Mouse (Mus musculus) erythroblast, embryonic 14.5 days (primary cell): ENCODE data around the gene Dst. TPM values are rescaled to one million over a fixed set of nuclear protein-coding genes. Genes with fewer than 3 reads are reported as not detected.

Experiments
- H3K27me3 ChIP-seq: 2 replicates; pipeline ENCODE4 v1.6.1; 2012; ENCODE audit warnings: inconsistent platforms; ENCODE audit not compliant: control insufficient read depth
- H3K36me3 ChIP-seq: 2 replicates; pipeline ENCODE4 v1.6.1; 2012; ENCODE audit warnings: mild to moderate bottlenecking, inconsistent platforms; ENCODE audit not compliant: control insufficient read depth
- H3K4me1 ChIP-seq: 2 replicates; pipeline ENCODE4 v1.6.1; 2012; ENCODE audit warnings: inconsistent platforms; ENCODE audit not compliant: control insufficient read depth
- H3K4me3 ChIP-seq: replicated peaks from 2 replicates; pipeline ENCODE3; 2012; ENCODE audit warnings: moderate library complexity, mild to moderate bottlenecking, inconsistent platforms
- H3K9me3 ChIP-seq: 2 replicates; pipeline ENCODE4 v1.6.1; 2012; ENCODE audit warnings: low read length, inconsistent platforms, mixed read lengths; ENCODE audit not compliant: control insufficient read depth
- GATA1 ChIP-seq: IDR thresholded peaks from 2 replicates; pipeline ENCODE4 v1.6.1; 2012; ENCODE audit warnings: low read length, inconsistent platforms, mixed read lengths
- TAL1 ChIP-seq: IDR thresholded peaks from 3 replicates; pipeline ENCODE4 v1.6.1; 2012; ENCODE audit warnings: low read length, inconsistent platforms, mixed read lengths
- polyA plus RNA-seq: library from polyadenylated mRNA; stranded (reverse); fragments of >175 nt; gene quantifications from 2 replicates; pipeline ENCODE4 v1.2.3, GENCODE M21; 2012

Gene Dst
- polyA plus RNA-seq, 1 experiment = 1.5 TPM

- no peaks in the 10 kb centered on the region for H3K36me3 ChIP-seq
- TF ChIP-seq TAL1 = no peak
- TF ChIP-seq GATA1 = no peak
- no peaks in the 10 kb centered on the region for H3K4me1 ChIP-seq
- no peak overlapping the region for H3K4me3 ChIP-seq
- no peaks in the 10 kb centered on the region for H3K9me3 ChIP-seq
- no peaks in the 10 kb centered on the region for H3K27me3 ChIP-seq
These were observed 52.4 kb downstream of the Dst start for GRCm38 (mm10) chr1:33960439-33960838.

- no peak for TF ChIP-seq GATA1
- no peak for TF ChIP-seq TAL1
- Histone ChIP-seq H3K4me3 (no peak overlapping the region), H3K9me3 (no peaks in the 10 kb centered on the region)
These were observed 56.6 kb downstream of the Dst start for GRCm38 (mm10) chr1:33964643-33965042.

GRCm38 (mm10) chr1:33965824-33966223, 57.8 kb downstream of the Dst start:
- Histone ChIP-seq H3K36me3 (no peaks in the 10 kb centered on the region), H3K9me3 (no peaks in the 10 kb centered on the region), H3K4me3 (no peak overlapping the region), H3K27me3 (no peaks in the 10 kb centered on the region), H3K4me1 (no peaks in the 10 kb centered on the region)
- TF ChIP-seq TAL1 (no peak), GATA1 (no peak)

More at GRCm38 (mm10) chr1:33964643-33965042, 56.6 kb downstream of the Dst start:
- Histone ChIP-seq H3K27me3 (no peaks in the 10 kb centered on the region), H3K4me1 (no peaks in the 10 kb centered on the region), H3K36me3 (no peaks in the 10 kb centered on the region)

- Histone ChIP-seq H3K4me3 (no peak overlapping the region), H3K36me3 (no peaks in the 10 kb centered on the region), H3K27me3 (no peaks in the 10 kb centered on the region), H3K9me3 (no peaks in the 10 kb centered on the region), H3K4me1 (no peaks in the 10 kb centered on the region)
- TF ChIP-seq TAL1 (no peak), GATA1 (no peak)
These were observed 58.3 kb downstream of the Dst start for GRCm38 (mm10) chr1:33966328-33966727.

GRCm38 (mm10) chr1:33967206-33967605, 59.2 kb downstream of the Dst start:
- Histone ChIP-seq H3K36me3 (no peaks in the 10 kb centered on the region), H3K4me1 (no peaks in the 10 kb centered on the region)

GRCm38 (mm10) chr1:33969910-33970309, 61.9 kb downstream of the Dst start:
- Histone ChIP-seq H3K9me3 (no peaks in the 10 kb centered on the region), H3K27me3 (no peaks in the 10 kb centered on the region), H3K4me1 (no peaks in the 10 kb centered on the region), H3K36me3 (no peaks in the 10 kb centered on the region), H3K4me3 (no peak overlapping the region)
- no peak for TF ChIP-seq TAL1
- TF ChIP-seq GATA1 = no peak

More at GRCm38 (mm10) chr1:33967206-33967605, 59.2 kb downstream of the Dst start:
- no peaks in the 10 kb centered on the region for H3K27me3 ChIP-seq
- TF ChIP-seq GATA1 = no peak
- TF ChIP-seq TAL1 = no peak
- no peaks in the 10 kb centered on the region for H3K9me3 ChIP-seq
- H3K4me3 ChIP-seq = no peak overlapping the region

- Histone ChIP-seq H3K27me3 (no peaks in the 10 kb centered on the region), H3K36me3 (no peaks in the 10 kb centered on the region), H3K4me1 (no peaks in the 10 kb centered on the region), H3K9me3 (no peaks in the 10 kb centered on the region), H3K4me3 (no peak overlapping the region)
- TF ChIP-seq GATA1 (no peak), TAL1 (no peak)
These were observed 66.4 kb downstream of the Dst start for GRCm38 (mm10) chr1:33974401-33974800.

GRCm38 (mm10) chr1:33975333-33975732, 67.3 kb downstream of the Dst start:
- Histone ChIP-seq H3K9me3 (no peaks in the 10 kb centered on the region), H3K27me3 (no peaks in the 10 kb centered on the region), H3K36me3 (no peaks in the 10 kb centered on the region), H3K4me3 (no peak overlapping the region), H3K4me1 (no peaks in the 10 kb centered on the region)
- TF ChIP-seq TAL1 (no peak), GATA1 (no peak)

- Histone ChIP-seq H3K4me3 (no peak overlapping the region), H3K4me1 (no peaks in the 10 kb centered on the region), H3K9me3 (no peaks in the 10 kb centered on the region), H3K27me3 (no peaks in the 10 kb centered on the region), H3K36me3 (no peaks in the 10 kb centered on the region)
- TF ChIP-seq TAL1 = no peak
These were observed 69.8 kb downstream of the Dst start for GRCm38 (mm10) chr1:33977832-33978231.

- Histone ChIP-seq H3K4me1 (no peaks in the 10 kb centered on the region), H3K4me3 (no peak overlapping the region), H3K9me3 (no peaks in the 10 kb centered on the region), H3K27me3 (no peaks in the 10 kb centered on the region), H3K36me3 (no peaks in the 10 kb centered on the region)
- TF ChIP-seq TAL1 = no peak
- no peak for TF ChIP-seq GATA1
These were observed 72.4 kb downstream of the Dst start for GRCm38 (mm10) chr1:33980420-33980819.
